Mouse (Mus musculus) midbrain, postnatal 0 days (tissue): Measurements from ENCODE around the gene Nbea. TPM values are rescaled to one million over a fixed set of nuclear protein-coding genes. Genes with fewer than 3 reads are reported as not detected.
"Not testable (repeated sequence)": the region's sequence is repeated elsewhere in the genome, so short reads cannot be mapped to it uniquely, and the experiment has no call there.

Source experiments
- ATAC-seq: fragments of 200-750 bp; cut with Nextera tagmentation; 2 replicates; pipeline ENCODE4 v1.8.0; 2017; ENCODE audit warnings: moderate number of reproducible peaks, mild to moderate bottlenecking, moderate TSS enrichment, moderate library complexity; ENCODE audit not compliant: low FRiP score
- DNase-seq: peaks from one replicate; pipeline ENCODE4 v3.0.0-alpha.2; 2015; ENCODE audit warnings: low spot score
- H3K27ac ChIP-seq: fragments of 300-500 bp; sonication (generic); 2 replicates; pipeline ENCODE4 v1.5.1; 2014; ENCODE audit warnings: low read depth, mild to moderate bottlenecking, low read length, mixed read lengths
- H3K27me3 ChIP-seq: fragments of 300-500 bp; sonication (generic); 2 replicates; pipeline ENCODE4 v1.6.1; 2014; ENCODE audit warnings: low read length, control low read depth, mixed read lengths; ENCODE audit not compliant: insufficient read depth
- H3K36me3 ChIP-seq: fragments of 300-500 bp; sonication (generic); 2 replicates; pipeline ENCODE4 v1.6.1; 2014; ENCODE audit warnings: low read length, control low read depth, mixed read lengths; ENCODE audit not compliant: insufficient read depth
- H3K4me1 ChIP-seq: fragments of 300-500 bp; sonication (generic); 2 replicates; pipeline ENCODE4 v1.6.1; 2014; ENCODE audit warnings: mild to moderate bottlenecking, control low read depth, antibody characterized with exemption, low read length, mixed read lengths; ENCODE audit not compliant: insufficient read depth
- H3K4me2 ChIP-seq: fragments of 300-500 bp; sonication (generic); 2 replicates; pipeline ENCODE4 v1.6.1; 2014; ENCODE audit warnings: low read depth, mild to moderate bottlenecking, low read length, mixed read lengths; ENCODE audit not compliant: poor library complexity, severe bottlenecking
- H3K4me3 ChIP-seq: fragments of 300-500 bp; sonication (generic); 2 replicates; pipeline ENCODE4 v1.5.1; 2014; ENCODE audit warnings: low read depth, mild to moderate bottlenecking, low read length, moderate library complexity
- H3K9ac ChIP-seq: fragments of 300-500 bp; sonication (generic); replicated peaks from 2 replicates; pipeline ENCODE4 v1.6.1; 2014; ENCODE audit warnings: mild to moderate bottlenecking, low read length, moderate library complexity, mixed read lengths; ENCODE audit not compliant: poor library complexity, severe bottlenecking
- H3K9me3 ChIP-seq: fragments of 300-500 bp; sonication (generic); 2 replicates; pipeline ENCODE4 v1.6.1; 2016; ENCODE audit warnings: low read length, control low read depth
- CTCF ChIP-seq: IDR thresholded peaks from 2 replicates; pipeline ENCODE4 v1.5.1; 2016; ENCODE audit warnings: antibody characterized with exemption, mild to moderate bottlenecking
- WGBS: fragments of 180-500 bp; shearing (Covaris S2); extraction: QIAGEN DNeasy Blood & Tissue Kit; methylation state at CpG from one replicate; pipeline ENCODE4 v1.1.7; 2014; 5-methylcytosine and 5-hydroxymethylcytosine counted together
- polyA plus RNA-seq: library from polyadenylated mRNA; unstranded; fragments of >200 nt; fragmentation: Nextera tagmentation; extraction: Ambion mirVana; gene quantifications from 2 replicates; pipeline ENCODE4 v1.2.1, GENCODE M21; 2015
- total RNA-seq: library from RNA; depleted of rRNA; stranded (reverse); fragments of >200 nt; gene quantifications from 2 replicates; pipeline ENCODE4 v1.2.3, GENCODE M21; 2014

Gene Nbea
- total and polyA plus RNA-seq, 2 experiments from 2014 or later, result 46.8 to 202 TPM

DNA sequence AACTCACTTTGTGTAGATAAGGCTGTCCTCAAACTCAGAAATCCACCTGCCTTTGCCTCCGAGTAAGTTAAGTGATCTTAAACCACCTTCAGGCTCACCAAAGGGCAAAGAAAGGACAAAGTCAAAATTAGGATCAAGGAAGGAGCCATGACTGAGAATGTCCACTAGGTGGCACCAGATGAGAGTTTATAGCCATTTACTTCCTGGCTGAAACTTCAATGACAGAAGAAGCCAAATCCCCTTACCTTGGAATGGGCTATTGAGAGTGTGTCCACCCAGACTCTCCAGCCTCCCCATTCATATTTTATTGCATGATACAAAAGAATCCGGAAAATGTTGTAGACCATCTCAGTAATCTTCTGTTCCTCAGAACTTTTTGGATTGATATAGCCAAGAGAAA, 175.5 kb downstream of the Nbea start:
- Histone ChIP-seq H3K4me2 (no peak overlapping the region), H3K27ac (no peak overlapping the region), H3K4me1 (no peaks in the 10 kb centered on the region), H3K9ac (no peak overlapping the region), H3K36me3 (peaks cover 19% of the 10 kb centered on the region), H3K27me3 (no peaks in the 10 kb centered on the region), H3K4me3 (no peak overlapping the region), H3K9me3 (no peaks in the 10 kb centered on the region)
- DNase-seq (peak; percentile 81), ATAC-seq (peak; percentile 52; the same call in 1 of the 2 replicates)
- TF ChIP-seq CTCF, result peak; percentile 93
- WGBS, result 15% methylated on average over 2 of the region's 2 CpGs

DNA sequence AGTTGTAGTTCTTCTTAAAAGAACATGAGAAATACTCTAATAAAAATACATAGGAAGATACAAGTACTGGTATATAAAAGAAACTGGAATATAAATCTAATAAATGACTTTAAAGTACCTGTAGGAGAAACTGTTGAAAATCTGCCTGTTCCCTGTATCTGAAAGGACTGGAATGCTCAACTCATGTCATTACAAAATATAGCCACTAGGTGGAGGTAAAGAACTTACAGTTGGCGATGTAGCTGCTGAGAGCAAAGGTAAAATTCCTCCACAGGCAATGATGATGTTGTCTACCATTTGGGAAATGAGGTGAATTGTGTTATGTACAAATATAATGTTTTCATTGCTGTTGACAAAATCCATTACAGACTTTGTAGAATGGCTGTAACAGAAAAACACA, 183.2 kb downstream of the Nbea start:
- no peaks in the 10 kb centered on the region for H3K4me1 ChIP-seq
- WGBS, result 7% methylated on average over 1 of the region's 1 CpGs

DNA sequence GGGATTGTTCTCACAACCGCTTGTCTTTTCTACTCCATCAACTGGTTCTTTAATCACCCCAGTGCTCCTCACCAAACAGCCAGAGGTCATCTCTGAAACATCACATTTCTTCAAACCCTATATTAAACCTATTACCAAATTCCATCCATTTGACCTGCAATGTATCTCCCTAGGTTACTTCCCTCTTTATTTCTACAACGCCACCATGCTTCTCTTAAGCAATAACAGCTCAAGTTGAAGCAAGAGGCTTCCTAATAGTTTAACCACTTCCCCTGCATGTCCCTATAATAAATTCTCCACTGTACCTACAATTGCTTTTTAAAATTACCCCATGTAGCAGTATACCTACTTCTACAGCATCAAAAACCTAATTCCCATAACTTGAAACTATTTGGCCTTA, 205.1 kb downstream of the Nbea start:
- ATAC-seq, result no peak

More for the DNA sequence above, 183.2 kb downstream of the Nbea start:
- Histone ChIP-seq H3K9me3 (no peaks in the 10 kb centered on the region), H3K27ac (no peak overlapping the region), H3K9ac (no peak overlapping the region), H3K27me3 (no peaks in the 10 kb centered on the region), H3K4me2 (no peak overlapping the region), H3K4me3 (no peak overlapping the region), H3K36me3 (peaks cover 17% of the 10 kb centered on the region)
- ATAC-seq (peak; percentile 49; the same call in 1 of the 2 replicates), DNase-seq (peak; percentile 85)
- peak; percentile 94 for TF ChIP-seq CTCF

DNA sequence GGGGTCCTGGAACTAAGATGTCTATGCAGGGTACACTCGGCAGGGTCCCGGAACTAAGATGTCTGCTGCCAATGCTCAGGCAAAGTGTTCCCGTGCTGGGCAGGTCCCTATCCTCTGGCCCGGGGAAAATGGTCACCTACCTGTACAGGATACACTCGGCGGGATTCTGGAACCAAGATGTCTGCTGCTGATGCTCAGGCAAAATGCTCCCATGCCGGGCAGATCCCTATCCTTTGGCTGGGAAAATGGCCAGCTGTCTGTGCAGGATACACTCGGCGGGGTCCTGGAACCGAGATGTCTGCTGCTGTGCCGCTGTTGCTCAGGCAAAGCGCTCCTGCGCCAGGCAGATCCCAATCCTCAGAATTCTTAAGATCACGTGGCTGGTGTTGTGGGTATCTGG, 206.5 kb downstream of the Nbea start:
- not testable (repeated sequence) for DNase-seq, H3K27me3 ChIP-seq, H3K4me1 ChIP-seq, H3K9me3 ChIP-seq, H3K27ac ChIP-seq, H3K36me3 ChIP-seq, H3K4me2 ChIP-seq, ATAC-seq, H3K4me3 ChIP-seq, H3K9ac ChIP-seq
- 97% methylated on average over 14 of the region's 14 CpGs for WGBS

More for the DNA sequence above, 205.1 kb downstream of the Nbea start:
- Histone ChIP-seq H3K9me3 (no peaks in the 10 kb centered on the region), H3K27me3 (no peaks in the 10 kb centered on the region), H3K36me3 (peaks cover 13% of the 10 kb centered on the region), H3K4me1 (no peaks in the 10 kb centered on the region), H3K4me3 (no peak overlapping the region), H3K27ac (no peak overlapping the region), H3K9ac (no peak overlapping the region), H3K4me2 (no peak overlapping the region)
- 100% methylated on average over 2 of the region's 2 CpGs for WGBS
- DNase-seq, result no peak
- no peak for TF ChIP-seq CTCF

DNA sequence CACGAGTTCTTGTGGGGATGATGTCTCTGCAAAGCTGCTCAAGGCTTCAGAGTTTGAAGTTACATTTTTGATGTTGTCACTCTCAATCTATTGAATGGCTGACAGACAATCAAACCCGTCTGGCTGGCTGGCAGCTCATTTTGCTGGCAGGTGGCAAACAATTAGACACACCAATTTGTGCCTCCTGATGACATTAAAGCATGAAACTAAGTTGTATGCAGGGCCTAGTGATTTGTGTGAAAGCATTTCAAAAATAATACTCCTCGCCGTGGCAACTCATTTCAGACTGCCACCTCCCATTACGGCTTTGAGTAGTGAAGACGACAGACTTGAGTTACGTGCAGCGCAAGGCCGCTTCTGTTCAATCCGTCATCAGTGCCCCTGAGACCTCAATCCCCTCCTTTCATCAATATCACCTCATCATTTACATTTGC, 217.8 kb downstream of the Nbea start:
- peak overlapping the region; percentile 12; the same call in 1 of the 2 replicates for H3K27ac ChIP-seq
- no peak for TF ChIP-seq CTCF
- H3K9ac ChIP-seq, result no peak overlapping the region
- DNase-seq, result peak; percentile 59
- H3K4me1 ChIP-seq, result no peaks in the 10 kb centered on the region
- H3K9me3 ChIP-seq, result no peaks in the 10 kb centered on the region
- H3K4me2 ChIP-seq, result no peak overlapping the region
- ATAC-seq, result peak; percentile 56; the same call in 1 of the 2 replicates
- H3K36me3 ChIP-seq, result 0 out of 2 replicates have a peak, but pooled peaks cover 3% of the 10 kb centered on the region
- no peak overlapping the region for H3K4me3 ChIP-seq
- 20% methylated on average over 10 of the region's 10 CpGs for WGBS
- no peaks in the 10 kb centered on the region for H3K27me3 ChIP-seq

DNA sequence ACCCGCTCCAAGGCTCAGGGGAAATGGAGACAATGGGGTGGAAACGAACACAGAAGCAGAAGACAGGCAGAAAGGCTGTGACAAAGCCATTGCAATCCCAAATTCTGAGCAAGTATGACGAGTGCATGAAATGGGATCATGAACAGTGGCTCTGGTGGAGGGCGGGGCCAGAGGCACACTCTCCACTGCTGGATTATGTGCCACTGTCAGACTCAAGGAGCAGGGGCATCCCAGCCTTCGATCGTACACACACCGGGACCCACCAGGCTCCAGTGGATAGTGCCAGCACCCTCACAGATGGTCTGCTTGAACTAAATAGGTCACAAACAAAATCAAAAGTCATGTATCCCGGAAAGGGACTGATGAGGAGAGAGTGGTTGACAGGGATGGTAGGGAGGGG, 220.5 kb downstream of the Nbea start:
- WGBS, result 31% methylated on average over 8 of the region's 8 CpGs
- no peak overlapping the region for H3K27ac ChIP-seq
- no peak for DNase-seq

More for the DNA sequence above, 220.5 kb downstream of the Nbea start:
- Histone ChIP-seq H3K36me3 (0 out of 2 replicates have a peak, but pooled peaks cover 5% of the 10 kb centered on the region), H3K27me3 (no peaks in the 10 kb centered on the region), H3K4me3 (no peak overlapping the region), H3K4me2 (no peak overlapping the region), H3K4me1 (no peaks in the 10 kb centered on the region), H3K9me3 (no peaks in the 10 kb centered on the region), H3K9ac (no peak overlapping the region)
- peak; percentile 38; the same call in 1 of the 2 replicates for ATAC-seq
- TF ChIP-seq CTCF, result no peak
